Mouse (Mus musculus): ENCODE data around the gene Gucy2f. TPM values are rescaled to one million over a fixed set of nuclear protein-coding genes. Genes with fewer than 3 reads are reported as not detected.
"Not testable (repeated sequence)": the region's sequence is repeated elsewhere in the genome, so short reads cannot be mapped to it uniquely, and the experiment has no call there.

Gucy2f gene
- under 1 TPM; 0.32 to 0.57 TPM for total RNA-seq (2021)

DNA sequence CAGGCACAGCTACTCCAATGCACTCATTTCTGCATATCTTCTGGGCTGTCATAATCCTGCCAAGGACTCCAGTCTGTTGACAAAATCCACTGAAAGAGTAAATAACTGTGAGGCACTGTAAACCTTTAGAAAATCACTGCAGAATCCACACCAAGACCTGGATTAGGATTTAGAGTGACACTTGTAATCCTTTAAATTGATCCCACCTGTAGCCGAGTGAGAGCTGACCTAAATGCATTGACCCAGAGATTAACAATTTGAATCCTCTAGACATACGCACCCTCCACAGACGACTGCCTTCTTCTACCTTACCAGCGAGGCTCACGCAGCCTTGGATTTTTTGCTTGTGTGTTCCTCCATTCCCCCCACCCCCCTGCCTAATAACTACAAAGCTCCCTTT is at the start of gene Gucy2f:
Gucy2f (minus strand) TSS at position 101 of the 400 bp plus-strand sequence.
- no peak for DNase-seq (ENCODE audit: low spot score in 2 of 2)
- intact Hi-C loops (cut with DNase I) = no loop called here

DNA sequence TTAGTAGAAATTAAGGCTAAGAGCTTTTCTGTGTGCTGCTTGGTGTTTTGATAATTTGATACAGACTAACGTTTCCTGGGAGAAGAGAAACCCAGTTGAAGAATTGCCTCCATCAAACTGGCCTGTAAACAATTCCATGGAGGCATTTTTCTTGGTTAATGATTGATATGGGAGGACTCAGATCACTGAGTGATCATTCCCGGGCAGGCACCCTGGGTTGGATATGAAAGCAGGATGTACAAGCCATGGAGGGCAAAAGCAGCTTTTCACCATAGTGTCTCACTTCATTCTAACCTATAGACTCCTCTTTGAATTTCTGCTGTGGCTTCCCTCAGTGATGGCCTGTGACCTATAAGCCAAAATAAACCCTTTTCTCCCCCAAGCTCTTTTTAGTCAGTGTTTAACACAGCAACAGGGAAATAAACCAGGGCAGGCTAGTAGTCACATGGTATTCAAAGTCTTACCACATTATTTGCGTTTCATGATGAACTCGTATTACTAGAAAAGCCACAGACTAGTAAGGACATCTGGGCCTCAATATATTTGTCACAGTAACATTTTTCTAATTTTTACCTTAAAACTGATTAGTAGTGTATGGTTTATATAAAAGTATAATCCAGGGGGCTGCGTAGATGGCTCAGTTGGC is 49.1 kb upstream of the Gucy2f start:
- DNase-seq (ENCODE audit: low spot score in 2 of 2) = no peak
- intact Hi-C loops (cut with DNase I) = no loop called here

DNA sequence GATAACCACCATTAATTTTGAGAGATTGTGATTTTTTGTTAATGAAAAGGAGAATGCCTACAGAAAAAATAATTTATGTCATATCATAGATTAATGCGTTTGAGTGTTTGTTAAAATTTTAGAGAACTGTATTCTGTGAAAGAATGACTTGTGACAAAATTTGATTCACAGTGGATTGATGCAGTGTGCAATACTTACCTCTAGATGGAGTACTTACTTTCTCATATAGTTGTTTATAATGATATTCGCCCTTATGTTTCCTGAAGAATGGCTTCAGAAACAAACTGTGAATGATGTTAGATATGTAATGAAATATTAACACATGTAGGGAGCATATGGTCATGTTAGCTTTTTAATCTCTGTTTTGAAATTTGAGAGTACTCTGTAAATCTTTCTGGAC is 40.4 kb upstream of the Gucy2f start:
- intact Hi-C loops (cut with DNase I) = loop anchor here (5.0 kb wide), 1 partner anchor 75 kb away; no protein-coding TSS in a partner anchor
- DNase-seq (ENCODE audit: low spot score in 2 of 2) = no peak

DNA sequence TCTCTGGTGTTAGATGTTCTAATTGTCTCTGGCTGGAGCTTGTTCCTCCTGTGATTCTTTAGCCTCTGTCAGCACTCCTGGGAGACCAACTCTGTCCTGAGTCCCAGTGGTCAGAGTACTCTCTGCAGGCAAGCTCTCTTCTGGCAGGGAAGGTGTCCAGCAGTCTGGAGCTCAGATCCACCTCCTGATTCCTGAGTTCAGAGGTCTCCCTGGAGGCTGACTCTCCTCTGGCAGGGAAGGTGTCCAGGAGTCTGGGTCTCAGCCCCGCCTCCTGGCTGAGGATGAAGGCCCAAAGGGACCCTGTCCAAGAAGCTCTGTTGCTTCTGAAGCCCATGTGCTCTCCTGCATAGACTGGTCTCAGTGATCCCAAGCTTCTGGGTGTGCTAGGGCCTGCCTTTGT is 39.4 kb upstream of the Gucy2f start:
- intact Hi-C loops (cut with DNase I) = loop anchor here (5.0 kb wide), 1 partner anchor 76 kb away; no protein-coding TSS in a partner anchor
- not testable (repeated sequence) for DNase-seq (ENCODE audit: low spot score in 2 of 2)

DNA sequence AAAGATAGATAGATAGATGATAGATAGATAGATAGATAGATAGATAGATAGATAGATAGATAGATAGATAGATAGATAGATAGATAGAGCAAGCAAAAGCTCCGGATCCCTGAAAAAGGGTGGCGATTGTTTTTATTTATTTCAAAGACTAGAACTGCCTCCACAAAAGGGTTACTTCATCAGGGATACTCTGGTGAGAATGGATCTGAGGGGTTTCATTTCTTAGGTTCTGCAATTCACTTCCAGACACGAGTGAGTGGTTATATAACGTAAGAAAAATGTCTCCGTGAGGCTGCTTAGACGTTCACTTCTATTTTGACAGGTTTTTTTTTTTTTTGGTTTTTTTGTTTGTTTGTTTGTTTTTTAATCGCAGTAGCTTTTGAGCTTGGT is 32.0 kb upstream of the Gucy2f start:
- DNase-seq (ENCODE audit: low spot score in 2 of 2) = no peak
- intact Hi-C loops (cut with DNase I) = no loop called here

DNA sequence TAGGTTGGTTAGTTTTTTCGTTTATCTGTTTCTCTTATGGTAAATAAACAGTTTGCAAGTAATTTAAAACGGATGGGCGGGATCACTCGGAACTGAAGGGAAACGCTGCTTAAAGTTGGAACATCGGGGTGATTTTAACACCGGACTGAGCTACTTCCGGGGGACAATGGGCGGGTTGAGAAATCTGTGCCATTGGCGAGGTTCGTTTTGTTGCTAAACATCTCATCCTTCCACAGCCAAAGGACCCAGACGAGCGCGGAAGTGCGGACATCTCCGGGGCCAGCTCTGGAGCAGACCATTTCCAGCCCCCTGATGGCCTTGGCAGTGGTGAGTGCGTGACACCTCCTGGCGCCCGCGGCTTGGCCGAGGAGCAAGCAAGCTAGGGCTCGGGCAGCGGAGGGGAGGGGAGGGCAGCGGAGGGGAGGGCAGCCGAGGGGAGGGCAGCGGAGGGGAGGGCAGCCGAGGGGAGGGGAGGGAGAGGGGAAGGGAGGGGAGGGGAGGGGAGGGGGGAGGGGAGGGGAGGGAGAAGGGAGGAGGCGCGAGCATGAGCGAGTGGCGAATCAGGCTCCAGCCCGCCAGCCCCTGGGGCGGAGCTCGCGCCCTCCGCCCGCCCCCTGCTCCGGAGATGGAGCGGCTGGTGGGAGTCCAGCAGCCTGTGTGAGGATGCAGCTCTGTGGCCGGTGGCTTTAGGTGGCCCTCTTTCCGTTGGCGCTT is 31.5 kb upstream of the Gucy2f start:
- peak; percentile 69 to 75 for DNase-seq (ENCODE audit: low spot score in 2 of 2)
- intact Hi-C loops (cut with DNase I) = no loop called here

DNA sequence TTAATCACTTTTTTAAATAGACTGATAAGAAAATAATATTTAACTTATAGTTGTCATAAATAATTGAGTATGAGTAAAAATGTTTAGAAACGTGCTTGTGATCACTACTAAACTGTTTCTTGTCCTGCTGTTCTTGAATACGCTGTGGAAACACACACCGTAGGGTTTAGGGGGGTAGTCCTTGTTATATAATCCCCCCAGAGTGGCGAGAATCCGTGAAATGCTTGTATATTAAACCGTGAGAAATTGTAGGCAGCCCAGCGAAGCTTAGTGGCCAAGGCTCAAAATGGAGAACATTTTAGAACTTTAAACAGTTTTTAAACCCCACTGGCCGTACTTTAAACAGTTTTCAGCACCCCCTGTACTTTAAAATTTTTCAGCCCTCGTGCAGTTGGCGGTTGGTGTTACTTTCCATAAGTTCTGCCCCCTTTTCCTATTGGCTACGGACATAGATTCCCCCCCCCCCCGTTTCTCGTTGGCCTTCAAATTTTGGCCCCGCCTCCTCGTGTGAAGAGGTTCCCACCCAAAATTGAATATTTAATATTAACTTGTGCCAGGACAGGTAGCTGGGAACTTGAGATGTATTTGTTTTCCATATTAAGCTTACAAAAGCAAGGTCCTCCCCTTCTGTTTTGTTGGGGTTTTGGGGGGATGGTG is 30.8 kb upstream of the Gucy2f start:
- intact Hi-C loops (cut with DNase I) = no loop called here
- DNase-seq (ENCODE audit: low spot score in 2 of 2) = no peak

DNA sequence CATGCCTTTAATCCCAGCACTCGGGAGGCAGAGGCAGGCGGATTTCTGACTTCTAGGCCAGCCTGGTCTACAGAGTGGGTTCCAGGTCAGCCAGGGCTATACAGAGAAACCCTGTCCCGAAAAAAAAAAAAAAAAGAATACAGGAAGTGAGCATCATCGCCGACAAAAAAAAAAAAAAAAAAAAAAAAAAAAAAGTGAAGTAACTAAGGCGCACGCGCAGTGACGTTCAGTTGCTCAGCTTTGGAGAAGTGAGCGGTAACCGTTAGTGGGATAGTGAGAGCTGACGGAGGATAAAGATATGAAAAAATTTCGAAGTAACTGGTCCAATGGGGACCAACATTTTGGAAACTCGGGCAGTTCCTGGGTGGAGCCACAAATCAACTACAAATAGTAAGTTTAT is 29.8 kb upstream of the Gucy2f start, which contains the start of gene Nxt2:
Nxt2 (plus strand) TSS at position 229 of the 400 bp plus-strand sequence.
- intact Hi-C loops (cut with DNase I) = no loop called here
- no peak for DNase-seq (ENCODE audit: low spot score in 2 of 2)

DNA sequence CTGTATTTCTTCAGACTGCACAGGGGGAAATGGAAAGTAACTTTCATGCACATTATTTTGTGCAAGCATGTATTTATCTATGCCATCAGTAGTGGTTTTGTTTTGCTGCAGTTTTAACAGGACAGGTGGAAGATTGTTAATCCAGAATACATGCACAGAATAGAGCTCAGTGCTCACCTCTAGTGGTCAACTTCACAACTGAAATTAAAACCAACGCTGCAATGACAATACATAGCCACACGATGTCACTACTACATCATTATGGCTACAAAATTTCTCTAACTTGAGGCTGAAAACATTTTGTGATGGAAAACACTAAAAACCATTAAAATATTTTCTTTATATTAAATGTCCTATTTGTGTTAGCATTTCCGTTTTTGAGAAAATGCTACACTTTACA is 3.6 kb upstream of the Gucy2f start:
- DNase-seq (ENCODE audit: low spot score in 2 of 2) = peak; percentile 62 to 69
- intact Hi-C loops (cut with DNase I) = loop anchor here (1.0 kb wide), 1 partner anchor 114 kb away; no protein-coding TSS in a partner anchor

DNA sequence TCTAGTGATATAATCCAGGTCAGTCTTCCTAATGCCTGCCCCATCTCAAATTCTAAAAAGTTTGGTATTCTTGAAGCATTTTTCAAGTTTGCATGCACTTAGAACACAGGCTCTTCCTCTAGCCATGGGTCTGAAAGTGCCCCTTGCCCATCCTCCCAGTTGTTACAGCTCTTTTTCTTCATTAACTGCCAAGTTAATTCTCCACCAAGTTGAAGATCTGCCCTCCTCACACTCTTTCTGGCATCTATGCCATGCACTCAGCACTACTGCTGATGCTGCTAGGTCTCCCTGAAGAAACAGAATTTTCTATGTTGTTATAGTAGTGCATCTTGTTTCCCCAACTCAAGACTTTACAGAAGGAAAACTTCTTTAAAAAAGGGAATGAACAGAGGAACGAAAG is 1.2 kb downstream of the Gucy2f start:
- no peak for DNase-seq (ENCODE audit: low spot score in 2 of 2)
- intact Hi-C loops (cut with DNase I) = no loop called here

DNA sequence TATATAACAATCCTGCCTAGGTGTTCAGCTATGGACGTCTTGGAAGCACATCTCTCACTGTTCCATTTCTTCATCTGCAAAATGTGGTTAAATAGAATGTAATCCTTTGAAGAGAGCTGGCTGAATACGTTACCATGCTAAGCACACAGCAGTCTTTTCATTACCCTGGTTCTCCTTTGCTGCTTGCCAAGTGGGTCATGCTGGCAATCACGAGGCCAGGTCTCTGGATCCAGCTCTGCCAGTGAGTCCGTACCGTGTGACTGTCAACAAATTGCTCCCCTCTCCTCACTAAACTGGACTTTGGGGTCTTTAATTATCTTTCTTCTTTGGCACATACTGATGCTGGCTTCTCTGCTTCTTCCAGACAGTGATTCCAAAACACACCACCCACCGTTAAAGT is 2.3 kb downstream of the Gucy2f start:
- peak in 1 of 2 experiments; percentile 21 for DNase-seq (ENCODE audit: low spot score in 2 of 2)

DNA sequence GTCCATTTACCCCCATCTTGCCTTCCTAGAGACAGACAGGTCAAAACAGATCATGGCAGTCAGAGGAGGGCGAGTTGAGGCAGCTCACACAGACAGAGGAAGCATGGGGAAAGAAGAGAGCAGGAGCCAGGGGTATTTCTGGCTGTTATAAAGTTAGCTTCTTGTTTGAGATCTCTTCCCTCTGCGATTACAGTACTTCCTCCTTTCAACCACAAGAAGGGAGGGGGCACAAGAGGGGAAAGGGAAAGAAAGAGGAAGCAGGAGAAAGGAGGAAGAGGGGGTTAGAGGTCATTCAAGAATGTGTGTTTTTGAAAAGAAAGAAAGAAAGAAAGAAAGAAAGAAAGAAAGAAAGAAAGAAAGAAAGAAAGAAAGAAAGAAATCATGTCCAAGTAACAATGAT is 6.4 kb downstream of the Gucy2f start:
- intact Hi-C loops (cut with DNase I) = no loop called here
- DNase-seq (ENCODE audit: low spot score in 2 of 2) = peak in 1 of 2 experiments; percentile 1

More for the DNA sequence above, 2.3 kb downstream of the Gucy2f start:
- intact Hi-C loops (cut with DNase I) = no loop called here

DNA sequence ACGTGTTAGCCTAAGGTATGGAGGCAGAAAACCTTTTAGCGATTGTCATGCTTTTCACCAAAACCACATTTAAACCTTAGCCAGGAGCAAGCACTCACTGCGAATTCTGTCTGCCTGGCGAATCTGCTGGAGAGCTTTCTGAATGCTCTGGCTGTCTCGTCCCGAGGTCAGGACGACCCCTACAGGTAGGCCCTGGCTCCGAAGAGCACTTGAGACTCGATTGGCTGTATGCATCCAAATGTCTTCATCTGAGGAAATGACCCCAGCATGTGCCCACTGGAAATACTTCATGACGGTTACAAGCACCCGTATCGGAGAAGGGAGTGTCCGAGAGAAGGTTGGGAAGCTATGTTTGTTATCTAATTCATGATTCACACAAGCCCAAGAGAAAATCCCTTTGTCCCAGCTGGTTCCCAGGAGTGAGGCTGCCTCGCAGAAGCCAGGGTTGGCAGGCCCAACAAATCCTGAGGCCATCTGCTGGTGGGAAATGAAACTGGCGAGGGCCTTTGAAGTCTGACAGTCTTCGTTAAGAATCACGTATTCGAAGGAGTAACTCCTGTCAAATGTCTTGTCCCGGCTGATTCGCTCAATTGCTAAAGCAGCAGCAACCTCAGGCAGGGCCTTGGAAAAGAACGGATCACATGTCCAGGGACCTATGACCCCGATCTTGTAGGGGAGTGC is 7.6 kb downstream of the Gucy2f start:
- intact Hi-C loops (cut with DNase I) = loop anchor here (10.0 kb wide), 1 partner anchor 974 kb away; no protein-coding TSS in a partner anchor
- peak; percentile 42 to 51 for DNase-seq (ENCODE audit: low spot score in 2 of 2)

DNA sequence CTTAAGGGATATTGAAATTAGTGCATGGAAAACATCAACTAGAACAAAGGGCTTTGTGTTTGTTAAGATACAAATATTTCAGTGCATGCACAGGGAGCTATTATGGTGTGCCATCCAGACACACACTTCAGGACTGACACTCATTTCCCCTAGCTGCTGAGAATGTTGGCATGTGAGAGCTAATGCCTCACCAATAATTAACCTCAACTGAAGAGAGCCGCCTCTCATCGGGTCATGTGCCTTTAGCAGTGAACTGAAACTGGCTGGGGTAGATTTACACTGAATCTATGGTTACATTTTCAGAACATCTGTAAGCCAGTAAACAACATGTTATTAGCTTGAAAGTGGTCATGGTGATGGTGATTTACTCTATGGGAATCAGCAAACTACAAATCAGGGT is 14.7 kb downstream of the Gucy2f start:
- intact Hi-C loops (cut with DNase I) = loop anchor here (10.0 kb wide), 1 partner anchor 967 kb away; no protein-coding TSS in a partner anchor
- DNase-seq (ENCODE audit: low spot score in 2 of 2) = no peak

DNA sequence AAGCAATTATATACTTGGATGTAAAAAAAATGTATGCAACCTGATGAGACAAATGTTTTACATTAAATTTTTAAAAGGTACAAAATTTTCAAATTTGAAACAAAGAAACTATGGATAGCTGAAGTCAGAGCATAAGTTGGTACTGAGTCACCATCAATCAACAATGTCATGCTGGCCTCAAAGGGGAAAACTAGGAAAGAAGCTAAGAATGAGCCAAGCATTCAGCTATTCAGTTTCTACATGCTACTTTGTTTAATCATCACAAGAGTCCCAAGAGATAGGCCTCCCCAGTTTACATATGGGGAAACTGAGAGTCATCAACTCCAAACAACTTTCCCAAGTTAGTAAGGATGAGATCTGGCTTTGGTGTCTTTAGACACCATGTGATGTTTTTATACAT is 19.8 kb downstream of the Gucy2f start:
- intact Hi-C loops (cut with DNase I) = no loop called here

DNA sequence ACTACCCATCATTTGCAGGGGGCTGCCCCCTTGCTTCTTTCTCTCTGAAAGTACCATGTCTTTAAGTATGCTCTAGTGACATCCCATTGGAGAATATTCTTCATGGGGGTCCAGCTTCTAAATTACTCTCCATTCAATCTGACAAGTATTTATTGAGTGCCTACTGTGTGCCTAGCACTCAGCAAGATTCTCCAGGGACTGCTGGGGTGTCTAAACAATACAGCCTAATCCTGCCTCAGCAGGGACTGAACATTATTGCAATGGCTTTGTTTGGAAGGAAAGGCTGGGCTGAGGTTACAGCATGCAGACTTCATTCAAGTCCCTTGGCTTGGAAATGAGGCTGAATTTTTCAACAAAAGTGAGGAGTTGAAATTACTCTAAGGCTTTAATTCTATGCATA is 81.0 kb downstream of the Gucy2f start:
- DNase-seq (ENCODE audit: low spot score in 2 of 2) = no peak
- intact Hi-C loops (cut with DNase I) = no loop called here

More for the DNA sequence above, 19.8 kb downstream of the Gucy2f start:
- DNase-seq (ENCODE audit: low spot score in 2 of 2) = no peak

DNA sequence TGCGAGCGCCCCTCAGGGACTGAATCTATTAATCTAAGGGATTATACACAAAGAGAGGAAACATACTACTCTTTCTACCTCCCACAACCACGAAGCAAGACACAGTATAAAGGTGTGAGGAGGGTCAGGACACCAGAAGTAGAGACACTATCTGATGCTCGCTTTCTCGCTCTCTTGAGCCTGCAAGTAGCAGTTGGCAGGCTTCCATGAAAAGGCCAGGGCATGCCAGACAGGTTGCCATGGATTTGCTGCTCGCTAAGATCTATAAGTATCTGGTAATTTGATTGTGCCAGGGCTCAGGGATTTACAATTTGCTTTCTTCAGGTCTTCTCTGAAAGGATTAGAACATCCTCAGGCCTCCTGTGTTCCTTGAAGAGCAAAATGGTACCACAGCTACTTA is 85.5 kb downstream of the Gucy2f start:
- no peak for DNase-seq (ENCODE audit: low spot score in 2 of 2)
- intact Hi-C loops (cut with DNase I) = no loop called here

DNA sequence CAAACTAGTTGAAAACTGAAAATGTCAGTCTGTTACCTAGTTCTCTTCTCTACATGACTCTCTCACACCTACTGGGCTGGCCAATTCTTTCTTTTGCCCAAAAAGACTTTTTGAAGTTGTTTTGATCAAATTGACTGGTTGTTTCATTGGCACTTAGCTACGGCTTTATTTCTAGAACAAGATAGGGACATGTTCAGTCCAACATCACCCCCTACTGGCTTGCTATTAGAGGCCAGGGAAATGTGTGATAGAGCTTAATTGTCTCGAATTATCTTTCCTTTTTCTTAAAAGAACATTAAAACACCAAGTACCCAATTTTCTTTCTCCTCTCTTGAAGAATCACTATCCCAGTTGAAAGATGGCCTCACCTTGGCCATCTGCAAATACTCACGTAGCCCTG is 99.8 kb downstream of the Gucy2f start:
- DNase-seq (ENCODE audit: low spot score in 2 of 2) = peak; percentile 13 to 17
- intact Hi-C loops (cut with DNase I) = loop anchor here (5.0 kb wide), 2 partner anchors 505 to 885 kb away; no protein-coding TSS in a partner anchor

DNA sequence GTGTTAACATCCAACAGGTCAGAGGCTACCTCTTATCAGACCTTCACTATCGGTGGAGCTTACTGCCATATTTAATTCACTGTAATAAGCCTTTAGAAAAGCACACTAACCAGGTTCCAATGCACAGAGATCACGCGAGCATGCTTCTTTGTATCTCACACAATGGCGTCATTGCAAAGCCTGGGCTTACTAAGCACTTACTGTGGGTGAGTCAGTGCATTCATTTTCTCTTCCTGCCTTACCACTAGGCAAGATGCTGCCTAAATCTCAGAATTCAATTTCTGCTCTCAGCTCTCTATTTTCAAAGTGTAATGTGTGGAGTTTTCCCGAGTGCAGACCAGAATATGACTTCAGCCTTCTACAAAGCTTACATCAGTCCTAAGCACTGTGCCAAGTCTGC is 101.2 kb downstream of the Gucy2f start:
- intact Hi-C loops (cut with DNase I) = loop anchor here (5.0 kb wide), 2 partner anchors 503 to 883 kb away; no protein-coding TSS in a partner anchor

DNA sequence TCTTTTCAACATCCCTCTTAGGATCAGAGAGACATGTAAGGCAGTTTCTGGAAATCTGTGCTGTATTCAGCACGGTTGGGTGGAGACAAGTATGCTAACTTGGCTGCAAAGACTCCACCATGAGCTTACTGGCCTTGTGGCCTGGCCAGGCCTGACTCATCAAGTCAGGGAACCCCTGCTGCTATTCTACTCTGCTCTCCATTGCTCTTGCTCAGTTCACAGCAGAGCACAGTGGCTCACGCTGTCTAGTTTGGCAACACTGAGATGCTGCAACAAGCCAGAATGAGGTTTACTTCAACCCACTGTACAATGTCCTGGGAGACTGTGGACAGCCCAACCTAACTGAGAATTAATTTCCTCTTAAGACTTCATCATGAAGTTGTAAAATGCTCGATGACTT is 134.1 kb downstream of the Gucy2f start:
- intact Hi-C loops (cut with DNase I) = no loop called here
- no peak for DNase-seq (ENCODE audit: low spot score in 2 of 2)

More for the DNA sequence above, 101.2 kb downstream of the Gucy2f start:
- DNase-seq (ENCODE audit: low spot score in 2 of 2) = peak; percentile 2 to 32
